Mouse (Mus musculus) heart, adult 9 months (tissue): Measurements from ENCODE around the gene 2510002D24Rik.
A peak's percentile ranks its signal among the peaks of the same experiment; 100 is the strongest.
"Not testable (repeated sequence)": the region's sequence is repeated elsewhere in the genome, so short reads cannot be mapped to it uniquely, and the experiment has no call there.

Experiments
- DNase-seq, 2 experiments: peaks; one replicate each; pipeline ENCODE4 v3.0.0; 2022; ENCODE audit warnings: low spot score in 2 of 2

Gene 2510002D24Rik

GRCm38 (mm10) chr16:18849521-18850190 lies 13.3 kb downstream of the 2510002D24Rik start:
- DNase-seq: not testable (repeated sequence)

DNA sequence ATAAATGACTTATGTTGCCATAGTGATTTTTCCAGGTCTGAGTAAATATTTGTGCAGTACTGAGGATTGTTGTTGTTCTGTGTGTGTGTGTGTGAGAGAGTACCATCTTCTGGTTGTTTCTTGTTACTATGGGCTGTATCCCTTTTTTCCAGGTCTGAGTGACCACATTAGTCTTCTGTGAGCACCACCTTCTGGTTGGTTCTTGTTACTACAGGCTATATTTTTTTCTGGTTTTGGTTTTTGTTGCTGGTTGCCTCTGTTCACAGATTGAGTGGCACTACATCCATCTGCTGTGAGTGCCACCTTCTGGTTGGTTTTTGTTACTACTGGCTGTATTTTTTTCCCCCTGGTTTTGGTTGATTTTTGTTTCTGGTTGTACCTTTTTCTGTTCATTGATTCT lies 22.2 kb downstream of the 2510002D24Rik start:
- peak; percentile 44 to 74 for DNase-seq

GRCm38 (mm10) chr16:18860186-18860585 lies 23.8 kb downstream of the 2510002D24Rik start:
- peak; percentile 73 to 76 for DNase-seq

DNA sequence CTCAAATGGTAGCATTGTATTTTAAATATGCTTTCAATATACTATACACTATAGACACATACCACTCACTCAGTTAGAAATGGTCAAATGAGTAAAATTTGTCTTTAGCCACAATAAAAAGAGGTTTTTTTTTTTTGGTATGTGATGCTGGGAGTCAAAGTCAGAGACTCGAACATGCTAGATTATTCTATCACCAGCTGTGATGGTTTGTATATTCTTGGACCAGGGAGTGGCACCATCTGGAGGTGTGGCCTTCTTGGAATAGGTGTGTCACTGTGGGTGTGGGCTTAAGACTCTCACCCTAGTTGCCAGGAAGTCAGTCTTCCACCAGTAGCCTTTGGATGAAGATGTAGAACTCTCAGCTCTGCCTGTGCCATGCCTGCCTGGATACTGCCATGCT lies 34.1 kb downstream of the 2510002D24Rik start:
- DNase-seq: not testable (repeated sequence)

- DNase-seq: no peak
Observed at GRCm38 (mm10) chr16:18876091-18876441, 39.7 kb downstream of the 2510002D24Rik start.

GRCm38 (mm10) chr16:18876442-18877308 lies 40.3 kb downstream of the 2510002D24Rik start, which contains the start of the genes Mrpl40 and Hira:
Gene Mrpl40, minus strand, starts transcription at chr16:18876862.
Gene Hira, plus strand, starts transcription at chr16:18877037.
- peak; percentile 95 for DNase-seq

GRCm38 (mm10) chr16:18877386-18878090 lies 41.2 kb downstream of the 2510002D24Rik start:
- DNase-seq: peak; percentile 27 to 31

DNA sequence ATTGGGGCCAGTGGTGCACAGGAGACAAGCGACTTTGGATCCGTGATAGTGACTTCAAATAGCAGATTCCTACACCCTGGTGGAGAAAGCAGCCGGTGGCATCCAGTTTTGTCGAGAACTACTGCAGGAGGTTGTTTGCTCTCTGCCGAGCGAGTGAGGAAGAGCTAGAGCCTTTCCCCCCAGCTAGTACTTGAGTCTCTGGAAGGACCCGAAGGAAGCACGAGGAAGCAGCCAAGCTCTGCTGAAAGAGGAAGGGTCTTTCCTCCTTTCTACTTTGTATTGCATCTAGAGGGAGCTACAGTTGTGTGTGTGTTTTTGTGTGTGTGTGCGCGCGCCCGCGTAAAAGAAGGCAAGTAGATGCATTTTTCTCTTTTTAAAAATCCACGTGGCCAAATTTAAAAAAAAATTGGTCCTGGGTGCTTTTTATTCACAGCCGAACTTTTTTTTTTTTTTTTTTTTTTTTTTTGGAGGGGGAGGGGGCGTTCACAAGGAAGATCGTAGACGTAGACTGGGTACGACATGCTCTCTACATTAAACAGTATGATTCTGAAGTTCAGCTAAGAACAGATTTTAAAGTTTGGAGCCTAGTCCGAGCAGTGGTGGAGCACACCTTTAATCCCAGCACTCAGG lies 41.8 kb downstream of the 2510002D24Rik start:
- DNase-seq: no peak

GRCm38 (mm10) chr16:18884044-18884443 lies 47.7 kb downstream of the 2510002D24Rik start:
- DNase-seq: no peak
